Mouse (Mus musculus) embryonic facial prominence, embryonic 13.5 days (tissue): ENCODE measurements around the gene Gm21915. TPM values are rescaled to one million over a fixed set of nuclear protein-coding genes. Genes with fewer than 3 reads are reported as not detected.

Source experiments
- ATAC-seq: fragments of 200-750 bp; cut with Nextera tagmentation; 2 replicates; pipeline ENCODE4 v1.8.0; 2017; ENCODE audit warnings: low read depth; ENCODE audit not compliant: insufficient number of reproducible peaks, insufficient read depth, low FRiP score, low TSS enrichment
- H3K27ac ChIP-seq: fragments of 300-500 bp; sonication (generic); 2 replicates; pipeline ENCODE4 v1.5.1; 2015; ENCODE audit warnings: moderate library complexity, mild to moderate bottlenecking, inconsistent platforms
- H3K27me3 ChIP-seq: fragments of 300-500 bp; sonication (generic); 2 replicates; pipeline ENCODE4 v1.6.1; 2015; ENCODE audit warnings: mild to moderate bottlenecking, inconsistent platforms
- H3K36me3 ChIP-seq: fragments of 300-500 bp; sonication (generic); 2 replicates; pipeline ENCODE4 v1.6.1; 2015; ENCODE audit warnings: mild to moderate bottlenecking, inconsistent platforms
- H3K4me1 ChIP-seq: fragments of 300-500 bp; sonication (generic); 2 replicates; pipeline ENCODE4 v1.6.1; 2015; ENCODE audit warnings: inconsistent platforms
- H3K4me2 ChIP-seq: fragments of 300-500 bp; sonication (generic); 2 replicates; pipeline ENCODE4 v1.6.1; 2015; ENCODE audit warnings: moderate library complexity, mild to moderate bottlenecking, inconsistent platforms
- H3K4me3 ChIP-seq: fragments of 300-500 bp; sonication (generic); 2 replicates; pipeline ENCODE4 v1.5.1; 2015; ENCODE audit warnings: mild to moderate bottlenecking, inconsistent platforms
- H3K9ac ChIP-seq: fragments of 300-500 bp; sonication (generic); 2 replicates; pipeline ENCODE4 v1.6.1; 2015; ENCODE audit warnings: mild to moderate bottlenecking, inconsistent platforms
- H3K9me3 ChIP-seq: fragments of 300-500 bp; sonication (generic); 2 replicates; pipeline ENCODE4 v1.6.1; 2016; ENCODE audit warnings: inconsistent platforms
- WGBS: fragments of 180-500 bp; shearing (Covaris S2); methylation state at CpG from one replicate; pipeline ENCODE4 v1.1.7; 2015; ENCODE audit warnings: mixed read lengths; 5-methylcytosine and 5-hydroxymethylcytosine counted together
- polyA plus RNA-seq: library from polyadenylated mRNA; unstranded; fragments of >200 nt; fragmentation: Nextera tagmentation; extraction: Ambion mirVana; gene quantifications from 2 replicates; pipeline ENCODE4 v1.2.1, GENCODE M21; 2015

Gene Gm21915
- polyA plus RNA-seq, 1 experiment from 2014 or later, result not detected

GRCm38 (mm10) chr9:40696086-40696485, 25.7 kb downstream of the Gm21915 start:
- H3K4me1 ChIP-seq, result peaks cover 53% of the 10 kb centered on the region
- H3K27ac ChIP-seq, result no peak overlapping the region
- no peak for ATAC-seq
- no peak overlapping the region for H3K9ac ChIP-seq
- H3K4me2 ChIP-seq, result no peak overlapping the region
- WGBS, result 92% methylated on average over 4 of the region's 4 CpGs
- H3K4me3 ChIP-seq, result no peak overlapping the region
- 0 out of 2 replicates have a peak, but pooled peaks cover 2% of the 10 kb centered on the region for H3K9me3 ChIP-seq
- H3K36me3 ChIP-seq, result peaks cover 23% of the 10 kb centered on the region
- no peaks in the 10 kb centered on the region for H3K27me3 ChIP-seq

- WGBS, result 88% methylated on average over 3 of the region's 3 CpGs
- H3K4me1 ChIP-seq, result peaks cover 26% of the 10 kb centered on the region
These were observed 28.8 kb downstream of the Gm21915 start for GRCm38 (mm10) chr9:40699194-40699593.

GRCm38 (mm10) chr9:40700253-40700652, 29.8 kb downstream of the Gm21915 start:
- no peak overlapping the region for H3K27ac ChIP-seq
- H3K4me1 ChIP-seq, result peaks cover 26% of the 10 kb centered on the region
- H3K9me3 ChIP-seq, result 0 out of 2 replicates have a peak, but pooled peaks cover 2% of the 10 kb centered on the region
- no peak overlapping the region for H3K4me2 ChIP-seq
- no peak overlapping the region for H3K4me3 ChIP-seq
- no peak overlapping the region for H3K9ac ChIP-seq
- peaks cover 26% of the 10 kb centered on the region for H3K36me3 ChIP-seq
- no peaks in the 10 kb centered on the region for H3K27me3 ChIP-seq
- 88% methylated on average over 5 of the region's 5 CpGs for WGBS
- no peak for ATAC-seq

More at GRCm38 (mm10) chr9:40699194-40699593, 28.8 kb downstream of the Gm21915 start:
- H3K4me3 ChIP-seq, result no peak overlapping the region
- H3K36me3 ChIP-seq, result peaks cover 26% of the 10 kb centered on the region
- no peak for ATAC-seq
- H3K27me3 ChIP-seq, result no peaks in the 10 kb centered on the region
- no peak overlapping the region for H3K27ac ChIP-seq
- no peak overlapping the region for H3K4me2 ChIP-seq
- no peak overlapping the region for H3K9ac ChIP-seq
- H3K9me3 ChIP-seq, result 0 out of 2 replicates have a peak, but pooled peaks cover 2% of the 10 kb centered on the region

- Histone ChIP-seq H3K27ac (peak overlapping the region; percentile 66), H3K4me3 (no peak overlapping the region), H3K4me1 (peaks cover 47% of the 10 kb centered on the region), H3K9me3 (no peaks in the 10 kb centered on the region), H3K4me2 (0 out of 2 replicates have a peak overlapping the region, but pooled peaks have one; percentile 7), H3K9ac (no peak overlapping the region), H3K27me3 (no peaks in the 10 kb centered on the region), H3K36me3 (0 out of 2 replicates have a peak, but pooled peaks cover 3% of the 10 kb centered on the region)
- no peak for ATAC-seq
- WGBS, result 20% methylated on average over 10 of the region's 10 CpGs
These were observed 34.2 kb downstream of the Gm21915 start for GRCm38 (mm10) chr9:40704364-40705276.

- Histone ChIP-seq H3K4me2 (no peak overlapping the region; the same call in 1 of the 2 replicates), H3K4me1 (peaks cover 47% of the 10 kb centered on the region), H3K27ac (no peak overlapping the region; the same call in 1 of the 2 replicates), H3K27me3 (no peaks in the 10 kb centered on the region), H3K36me3 (0 out of 2 replicates have a peak, but pooled peaks cover under 1% of the 10 kb centered on the region), H3K9ac (no peak overlapping the region), H3K9me3 (no peaks in the 10 kb centered on the region), H3K4me3 (no peak overlapping the region)
- WGBS, result 64% methylated on average over 12 of the region's 12 CpGs
- no peak for ATAC-seq
These were observed 38.2 kb downstream of the Gm21915 start for GRCm38 (mm10) chr9:40708448-40709140.

GRCm38 (mm10) chr9:40709141-40709537, 38.7 kb downstream of the Gm21915 start:
- H3K9me3 ChIP-seq, result no peaks in the 10 kb centered on the region
- no peaks in the 10 kb centered on the region for H3K27me3 ChIP-seq
- no peak overlapping the region for H3K9ac ChIP-seq
- no peak overlapping the region for H3K4me2 ChIP-seq
- H3K4me1 ChIP-seq, result peaks cover 43% of the 10 kb centered on the region
- no peak overlapping the region for H3K4me3 ChIP-seq
- WGBS, result 77% methylated on average over 7 of the region's 7 CpGs
- H3K27ac ChIP-seq, result no peak overlapping the region
- no peak for ATAC-seq
- no peaks in the 10 kb centered on the region for H3K36me3 ChIP-seq

GRCm38 (mm10) chr9:40709587-40709986, 39.2 kb downstream of the Gm21915 start:
- Histone ChIP-seq H3K9ac (no peak overlapping the region), H3K4me2 (no peak overlapping the region), H3K27ac (no peak overlapping the region), H3K9me3 (no peaks in the 10 kb centered on the region), H3K4me1 (peaks cover 38% of the 10 kb centered on the region), H3K36me3 (no peaks in the 10 kb centered on the region), H3K27me3 (no peaks in the 10 kb centered on the region), H3K4me3 (no peak overlapping the region)
- WGBS, result 76% methylated on average over 3 of the region's 3 CpGs
- ATAC-seq, result no peak

- Histone ChIP-seq H3K9ac (no peak overlapping the region), H3K4me3 (no peak overlapping the region), H3K4me1 (peaks cover 34% of the 10 kb centered on the region), H3K27me3 (no peaks in the 10 kb centered on the region), H3K27ac (no peak overlapping the region), H3K4me2 (no peak overlapping the region), H3K9me3 (no peaks in the 10 kb centered on the region), H3K36me3 (no peaks in the 10 kb centered on the region)
- no peak for ATAC-seq
- 60% methylated on average over 3 of the region's 3 CpGs for WGBS
These were observed 39.6 kb downstream of the Gm21915 start for GRCm38 (mm10) chr9:40709991-40710390.

GRCm38 (mm10) chr9:40711654-40712053, 41.2 kb downstream of the Gm21915 start:
- 66% methylated on average over 4 of the region's 4 CpGs for WGBS
- ATAC-seq, result no peak
- no peaks in the 10 kb centered on the region for H3K27me3 ChIP-seq
- H3K4me3 ChIP-seq, result no peak overlapping the region
- no peak overlapping the region for H3K9ac ChIP-seq
- no peaks in the 10 kb centered on the region for H3K36me3 ChIP-seq
- no peaks in the 10 kb centered on the region for H3K9me3 ChIP-seq
- H3K4me2 ChIP-seq, result no peak overlapping the region
- H3K4me1 ChIP-seq, result peaks cover 36% of the 10 kb centered on the region
- H3K27ac ChIP-seq, result no peak overlapping the region

- H3K4me2 ChIP-seq, result no peak overlapping the region; the same call in 1 of the 2 replicates
- no peak for ATAC-seq
- no peaks in the 10 kb centered on the region for H3K36me3 ChIP-seq
- H3K4me3 ChIP-seq, result no peak overlapping the region
- H3K27me3 ChIP-seq, result no peaks in the 10 kb centered on the region
- no peak overlapping the region for H3K9ac ChIP-seq
- H3K4me1 ChIP-seq, result peaks cover 29% of the 10 kb centered on the region
- WGBS, result 56% methylated on average over 18 of the region's 18 CpGs
- H3K9me3 ChIP-seq, result no peaks in the 10 kb centered on the region
- peak overlapping the region; percentile 64 for H3K27ac ChIP-seq
These were observed 46.9 kb downstream of the Gm21915 start for GRCm38 (mm10) chr9:40717182-40717874.

- Histone ChIP-seq H3K9me3 (no peaks in the 10 kb centered on the region), H3K4me2 (no peak overlapping the region; the same call in 1 of the 2 replicates), H3K27me3 (no peaks in the 10 kb centered on the region), H3K4me1 (peaks cover 29% of the 10 kb centered on the region), H3K27ac (peak overlapping the region; percentile 64), H3K4me3 (no peak overlapping the region), H3K9ac (no peak overlapping the region), H3K36me3 (no peaks in the 10 kb centered on the region)
- WGBS, result 4% methylated on average over 7 of the region's 7 CpGs
- ATAC-seq, result no peak
These were observed 47.4 kb downstream of the Gm21915 start for GRCm38 (mm10) chr9:40717875-40718185.
